Mouse (Mus musculus) left cerebral cortex, postnatal 25 days (tissue): Measurements from ENCODE around the gene Dhh. TPM values are rescaled to one million over a fixed set of nuclear protein-coding genes. Genes with fewer than 3 reads are reported as not detected.

Experiments
- DNase-seq, 2 experiments: peaks; one replicate each; pipeline ENCODE4 v3.0.0; 2022; ENCODE audit warnings: low spot score in 2 of 2, mixed read lengths in 1 of 2
- intact Hi-C: fragments of 180-260 bp; cut with DNase I; formaldehyde crosslinking; loops from one replicate; pipeline ENCODE4 v1.15.1; 2025
- total RNA-seq, 2 experiments: library from RNA; stranded (reverse); gene quantifications; 2 replicates each; pipeline ENCODE4 v1.2.3; 2021

The Dhh gene
- total RNA-seq, 2 experiments from 2014 or later = 0.37 to 0.41 TPM

DNA sequence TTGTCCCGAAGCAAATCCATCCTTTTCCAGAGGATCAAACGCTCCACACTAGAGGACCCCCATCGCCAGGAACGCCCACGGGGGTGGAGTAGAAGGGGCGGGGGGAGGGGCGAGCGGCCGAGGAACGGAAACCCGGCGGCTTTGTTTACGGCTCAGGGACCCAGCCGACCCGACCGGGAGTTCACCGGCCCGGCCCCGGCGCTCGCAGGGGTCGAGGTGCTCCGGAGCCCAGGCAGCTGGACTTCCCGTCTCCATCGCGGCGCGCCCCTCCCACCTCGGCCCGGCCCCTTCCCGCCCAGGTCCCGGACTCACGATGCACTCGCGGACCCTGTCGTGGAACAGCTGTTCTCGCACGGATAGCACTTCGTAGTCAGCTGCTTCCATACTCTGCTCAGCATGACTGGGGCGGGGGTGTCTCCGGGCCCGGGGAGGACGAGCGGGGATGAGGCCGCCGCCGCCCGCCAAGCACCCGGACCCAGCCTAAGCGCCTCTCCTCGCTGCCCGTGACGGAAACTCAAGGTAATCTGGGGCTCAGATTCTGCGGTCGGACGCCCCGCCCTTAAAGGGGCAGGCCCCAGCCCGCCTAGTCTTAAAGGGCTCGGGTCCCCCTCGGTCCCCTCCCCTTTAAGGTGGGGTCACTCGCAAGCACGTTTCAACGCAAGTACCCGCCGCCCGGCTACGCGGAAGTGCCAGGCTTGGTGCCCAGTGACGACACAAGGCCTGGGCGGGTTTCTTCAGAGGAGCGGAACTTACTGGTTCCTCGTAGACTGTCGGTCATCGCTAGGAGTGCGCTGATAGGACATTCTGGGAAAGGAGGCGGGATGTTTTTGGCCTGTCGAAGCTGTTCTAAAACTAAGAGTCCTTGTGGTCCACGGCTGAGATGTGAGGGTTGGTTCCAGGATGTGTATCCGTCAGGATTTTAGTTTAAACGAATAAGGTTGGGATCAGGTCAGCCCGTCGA, 19.5 kb upstream of the Dhh start, which contains the start of gene Lmbr1l:
Gene Lmbr1l (minus strand): TSS at position 694 of the 961 bp plus-strand sequence.
- intact Hi-C loops = loop anchor here (2.0 kb wide), 1 partner anchor 37 kb away; no protein-coding TSS in a partner anchor
- peak; percentile 99 to 100 for DNase-seq

DNA sequence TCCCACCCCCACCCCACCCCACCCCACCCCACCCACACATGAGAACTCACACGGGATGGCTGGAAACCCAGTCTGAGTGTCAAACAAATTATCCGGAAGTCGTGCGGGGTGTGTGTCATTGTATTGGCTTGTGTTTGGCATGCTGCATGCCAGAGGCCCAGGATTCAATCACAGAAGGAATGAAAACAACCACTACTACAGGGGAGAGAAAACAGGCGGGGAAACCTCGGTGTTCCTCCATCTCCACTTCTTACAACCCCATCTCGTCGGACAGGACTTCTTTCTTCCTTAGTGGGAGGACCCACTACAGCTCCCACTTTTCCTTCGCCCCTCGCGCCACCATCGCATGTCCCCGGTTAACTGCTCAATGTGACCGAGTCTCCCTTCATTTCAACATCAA, 18.8 kb upstream of the Dhh start:
- intact Hi-C loops = no loop called here
- DNase-seq = no peak

DNA sequence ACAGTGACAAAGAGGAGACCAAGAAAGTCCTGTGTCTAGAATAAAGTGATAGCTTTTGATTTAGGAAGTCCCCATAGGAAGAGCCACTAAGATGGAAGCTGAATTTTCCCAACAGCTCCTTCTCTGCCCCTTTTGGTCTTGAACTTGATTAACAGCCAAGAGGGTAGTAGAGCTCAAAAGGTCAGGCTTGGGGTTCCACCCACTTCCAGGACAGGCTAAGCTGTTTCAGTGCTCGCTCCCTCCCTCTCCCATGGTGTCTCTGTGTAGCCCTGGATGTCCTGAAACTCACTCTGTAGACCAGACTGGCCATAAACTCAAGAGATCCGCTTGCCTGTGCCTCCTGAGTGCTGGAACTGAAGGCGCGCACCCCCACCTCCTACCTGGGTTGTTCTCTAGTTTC, 17.7 kb upstream of the Dhh start:
- no peak for DNase-seq
- intact Hi-C loops = no loop called here

DNA sequence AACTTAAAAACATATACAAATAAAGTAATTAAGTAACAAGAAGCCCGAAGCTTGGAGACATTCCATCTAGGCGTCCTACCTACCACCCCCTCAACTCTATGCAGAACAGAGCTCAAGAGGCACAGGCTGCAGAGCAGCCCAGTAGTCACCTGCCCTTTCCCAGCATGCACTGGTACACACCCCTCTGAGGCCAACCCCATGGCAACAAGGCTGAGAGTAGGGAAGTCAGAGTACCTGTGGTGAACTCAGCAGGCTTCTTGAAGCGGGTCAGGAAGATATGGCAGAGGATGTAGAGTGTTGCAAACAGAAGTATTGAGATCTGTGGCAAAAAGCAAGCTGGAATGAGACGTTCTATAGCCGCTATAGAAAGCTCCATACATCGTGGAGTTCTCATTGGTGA, 16.6 kb upstream of the Dhh start:
- no peak for DNase-seq
- intact Hi-C loops = no loop called here

DNA sequence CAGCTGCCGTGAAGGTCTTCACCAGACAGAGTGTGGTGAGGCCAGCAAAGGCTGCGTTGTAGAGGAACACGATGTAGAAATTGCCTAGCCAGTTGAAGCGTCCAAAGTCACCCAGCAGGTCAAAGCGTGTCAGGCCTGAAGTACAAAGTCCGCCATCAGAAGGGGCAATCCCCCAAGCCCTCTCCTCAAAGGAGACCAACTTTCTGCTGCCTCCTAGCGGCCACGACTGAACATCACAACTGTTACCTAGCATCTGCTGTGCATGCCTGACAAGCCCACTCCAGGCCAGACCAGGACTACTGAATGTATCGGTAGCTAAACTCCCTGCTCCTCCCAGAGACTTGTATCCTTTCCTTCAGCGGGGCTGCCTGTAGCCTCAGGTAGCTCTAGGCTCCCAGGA, 6.4 kb upstream of the Dhh start:
- intact Hi-C loops = no loop called here
- DNase-seq = no peak

DNA sequence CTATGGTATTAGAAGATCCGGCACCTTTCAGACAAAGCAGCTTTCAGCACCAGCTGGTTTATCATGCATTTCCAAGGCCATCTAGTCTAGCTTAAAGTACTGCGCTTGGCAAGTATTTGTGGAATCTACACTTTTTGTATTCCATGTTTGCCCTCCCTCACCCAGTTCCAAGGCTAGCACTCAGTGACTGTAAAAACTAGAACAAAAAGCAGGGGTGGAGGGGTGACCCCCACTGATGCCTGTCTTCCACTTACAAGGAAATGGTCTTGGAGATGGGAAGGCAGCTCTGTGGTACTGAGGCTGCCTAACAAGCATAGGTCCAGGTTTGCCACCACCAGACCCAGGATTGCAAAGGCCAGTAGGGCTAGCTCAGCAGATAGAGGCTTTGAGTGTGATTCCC, 4.3 kb upstream of the Dhh start:
- intact Hi-C loops = no loop called here
- no peak for DNase-seq

DNA sequence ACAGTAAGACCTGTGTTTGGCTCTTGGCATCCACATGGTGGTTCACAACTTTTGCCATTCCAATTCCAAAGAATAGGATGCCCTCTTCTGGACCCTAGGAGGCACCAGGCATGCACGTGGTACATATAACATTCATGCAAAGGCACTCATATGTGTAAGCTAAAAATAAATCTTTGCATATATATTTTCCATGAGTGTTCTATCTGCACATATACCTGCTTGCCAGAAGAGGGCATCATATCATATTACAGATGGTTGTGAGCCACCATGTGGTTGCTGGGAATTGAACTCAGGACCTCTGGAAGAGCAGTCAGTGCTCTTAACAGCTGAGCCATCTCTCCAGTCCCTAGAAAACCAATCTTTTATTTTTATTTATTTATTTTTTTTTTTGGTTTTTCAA, 3.2 kb upstream of the Dhh start:
- no peak for DNase-seq
- intact Hi-C loops = no loop called here

DNA sequence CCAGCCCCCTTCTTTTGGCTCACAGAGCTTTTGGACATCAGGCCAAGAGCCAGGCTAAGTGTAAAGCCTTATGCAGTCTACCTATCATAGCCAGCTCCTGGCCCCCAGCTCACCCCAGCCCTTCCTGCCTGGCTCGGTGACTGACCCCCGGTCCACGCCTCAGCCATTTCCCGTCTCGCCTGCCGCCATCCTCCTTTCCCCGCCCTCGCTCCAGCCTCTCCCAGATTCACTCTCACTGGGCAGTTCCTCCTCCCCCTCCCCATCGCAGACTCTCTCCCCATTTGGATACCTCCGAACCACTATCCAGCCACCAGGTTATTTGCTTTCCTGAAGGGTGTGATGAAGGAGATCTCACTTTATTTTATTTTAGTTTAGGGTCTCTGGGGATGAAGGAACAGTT, 845 bp downstream of the Dhh start:
- no peak for DNase-seq
- intact Hi-C loops = no loop called here

DNA sequence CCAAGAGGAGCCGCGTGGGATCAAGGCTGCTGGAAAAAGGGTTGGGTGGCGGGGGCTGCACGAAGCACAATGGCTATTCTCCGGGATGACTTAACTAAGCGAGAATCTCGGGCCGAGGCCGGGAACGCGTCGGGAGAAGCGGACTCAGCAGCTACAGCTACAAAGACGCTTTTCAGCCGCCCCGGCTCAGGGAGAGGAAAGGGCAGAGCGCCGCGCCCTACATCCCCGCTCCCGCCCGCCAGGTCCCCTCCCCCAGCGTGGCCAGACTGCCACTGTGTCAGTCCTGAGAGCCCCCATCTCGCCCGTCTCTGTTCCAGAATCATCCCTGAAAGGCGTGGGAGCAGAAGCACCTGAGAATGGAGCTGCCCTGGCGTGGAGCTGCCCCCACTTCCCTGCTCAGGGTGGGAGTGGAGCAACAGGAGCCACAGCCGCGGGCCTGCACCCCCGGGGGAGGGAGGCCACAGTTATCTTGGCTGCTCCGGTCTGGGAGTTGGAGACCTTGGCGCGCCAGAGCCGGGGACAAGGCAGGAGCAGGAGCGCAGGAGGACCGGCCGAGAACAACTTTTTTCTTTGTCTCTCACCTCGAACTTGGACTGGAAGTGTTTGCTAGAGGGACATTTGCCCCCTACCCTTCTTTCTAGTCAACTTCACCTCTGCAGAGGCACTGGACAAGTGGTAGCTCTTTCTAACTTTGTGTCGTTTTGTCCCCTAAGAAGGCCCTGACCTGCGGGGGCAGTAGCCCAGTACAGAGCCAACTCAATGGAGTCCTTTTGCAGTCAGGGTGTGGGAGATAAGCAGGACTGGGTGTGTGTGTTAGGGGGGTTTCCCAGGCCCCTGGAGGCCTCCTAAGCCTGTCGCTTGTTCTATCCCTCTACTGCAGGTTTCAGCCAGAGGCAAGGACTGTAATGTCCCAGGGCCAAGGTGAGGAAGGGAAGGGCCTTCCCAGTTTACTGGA, 2.4 kb downstream of the Dhh start:
- no peak for DNase-seq
- intact Hi-C loops = no loop called here

DNA sequence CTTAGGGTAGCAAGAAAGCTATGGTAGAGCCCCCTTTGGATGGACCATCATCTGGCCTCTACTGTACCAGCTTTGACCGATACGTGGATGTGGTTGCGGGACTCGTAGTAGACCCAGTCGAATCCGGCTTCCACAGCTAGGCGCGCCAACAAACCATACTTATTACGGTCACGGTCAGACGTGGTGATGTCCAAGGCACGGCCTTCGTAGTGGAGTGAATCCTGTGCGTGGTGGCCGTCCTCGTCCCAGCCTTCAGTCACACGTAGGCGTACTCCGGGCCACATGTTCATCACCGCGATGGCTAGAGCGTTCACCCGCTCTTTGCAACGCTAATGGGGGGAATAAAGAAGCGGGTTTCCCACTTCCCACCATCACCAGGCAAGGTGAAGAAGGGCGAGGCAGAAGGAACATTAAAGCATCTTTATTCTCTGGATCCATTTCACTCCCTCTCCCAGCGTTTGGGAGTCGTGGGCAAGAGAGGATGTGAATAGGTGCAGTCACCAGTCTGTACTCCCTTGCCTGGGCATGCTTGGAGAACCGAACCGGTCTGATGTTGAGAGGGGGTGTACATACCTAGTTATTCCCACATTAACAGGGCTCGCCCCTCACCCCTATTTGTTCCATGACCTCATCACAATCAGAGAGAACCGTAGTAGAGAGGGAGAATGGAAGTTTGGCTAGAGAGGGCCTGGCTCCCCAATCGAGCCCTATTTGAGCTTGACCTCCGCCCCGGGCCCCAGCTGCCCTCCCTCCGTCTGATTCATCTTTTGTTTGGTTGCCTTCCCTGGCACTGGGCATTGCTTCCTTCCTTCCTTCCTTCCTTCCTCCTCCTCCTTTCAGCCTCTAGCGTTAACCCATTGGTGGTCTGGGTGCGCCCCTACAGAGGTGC, 3.4 kb downstream of the Dhh start:
- no peak for DNase-seq
- intact Hi-C loops = no loop called here

DNA sequence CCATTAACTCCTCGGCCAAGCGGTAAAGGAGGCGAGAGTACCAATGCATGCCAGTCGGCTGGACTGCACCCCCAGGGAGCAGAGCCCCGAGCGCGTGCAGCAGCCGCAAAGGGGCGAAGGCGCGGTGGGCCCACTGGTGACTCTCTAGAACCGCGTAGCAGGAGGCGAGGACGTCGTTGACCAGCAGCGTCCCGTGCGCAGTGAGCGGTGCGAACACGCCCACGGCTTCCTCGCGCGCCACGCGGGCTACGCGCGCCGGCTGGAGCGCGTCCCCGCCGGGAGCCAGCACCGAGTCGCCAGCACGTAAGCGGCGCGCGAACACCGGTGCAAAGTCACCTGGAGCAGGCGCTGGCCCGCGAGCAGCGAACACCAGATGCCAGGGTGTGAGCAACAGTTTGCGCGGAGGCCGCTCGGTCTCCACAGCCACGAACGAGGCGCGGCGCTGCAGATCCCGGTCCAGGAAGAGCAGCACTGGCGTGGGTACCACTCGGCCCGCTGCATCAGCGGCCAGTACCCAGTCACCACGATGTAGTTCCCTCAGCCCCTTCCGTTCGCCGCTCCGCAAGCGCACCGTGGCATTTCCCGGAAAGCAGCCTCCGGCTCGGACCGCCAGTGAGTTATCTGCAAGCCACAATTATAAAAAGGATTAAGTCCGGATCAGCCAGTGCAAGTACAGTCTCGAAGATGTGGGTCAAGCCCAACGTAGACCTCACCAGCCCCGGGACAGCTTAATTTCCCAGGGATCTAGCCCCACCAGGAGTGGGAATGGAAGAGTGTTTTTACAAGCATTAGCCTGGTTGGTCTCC, 4.2 kb downstream of the Dhh start, which contains the start of gene Rhebl1:
Gene Rhebl1 (minus strand): TSS at position 601 of the 806 bp plus-strand sequence.
- peak; percentile 49 to 59 for DNase-seq
- intact Hi-C loops = loop anchor here (2.0 kb wide), 1 partner anchor 35 kb away; no protein-coding TSS in a partner anchor

DNA sequence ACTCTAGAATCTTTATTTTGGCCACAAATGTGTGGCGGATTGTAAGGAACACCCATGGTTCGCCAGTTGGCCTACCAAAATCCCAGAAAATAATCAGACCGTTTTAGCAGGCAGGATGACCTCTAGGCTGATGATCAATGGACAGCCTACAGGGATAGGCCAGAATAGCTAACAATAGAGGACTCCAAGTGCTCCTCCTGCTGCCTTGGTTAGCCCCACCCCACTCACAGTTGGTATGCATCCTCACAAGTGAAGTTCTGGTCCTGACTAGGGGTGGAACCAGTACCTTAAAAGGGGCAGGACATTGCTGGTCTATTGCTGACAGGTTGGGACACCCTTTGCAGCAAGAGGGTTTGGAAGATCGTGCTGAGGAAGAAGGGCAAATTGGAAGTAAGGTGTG, 5.3 kb downstream of the Dhh start:
- intact Hi-C loops = loop anchor here (2.0 kb wide), 1 partner anchor 36 kb away; no protein-coding TSS in a partner anchor

DNA sequence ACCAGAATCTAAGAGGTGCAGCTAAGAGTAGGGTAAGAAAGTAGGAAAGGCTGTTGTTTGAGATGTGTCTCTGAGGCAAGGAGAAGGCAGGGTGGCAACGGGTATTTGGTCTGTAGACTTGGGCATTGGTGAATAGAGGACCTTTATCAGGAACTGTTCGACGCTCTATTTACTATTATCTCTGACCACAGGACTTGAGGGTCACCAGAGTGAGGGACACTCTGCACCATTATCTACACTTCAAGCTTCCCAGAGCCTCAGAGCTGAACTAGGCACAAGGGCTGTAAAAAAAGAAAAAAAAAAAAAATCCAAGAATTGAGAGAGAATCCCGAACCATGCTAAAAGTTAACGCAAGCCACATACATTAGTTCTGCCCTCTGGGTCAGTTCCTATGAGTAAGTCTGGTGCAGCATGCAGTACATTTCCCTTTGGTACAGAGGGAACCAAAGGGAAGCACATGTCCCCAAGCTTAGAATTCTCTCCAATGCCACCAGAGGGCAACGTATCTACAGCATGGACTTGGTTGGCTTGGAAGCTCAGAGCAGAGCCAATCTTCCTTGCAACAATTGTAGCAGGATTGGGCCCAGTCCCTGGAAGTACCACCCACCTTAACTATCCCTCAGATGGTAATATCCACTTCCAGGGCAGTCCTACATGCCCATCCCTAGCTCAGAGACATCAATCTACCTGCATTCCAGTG, 6.3 kb downstream of the Dhh start:
- intact Hi-C loops = loop anchor here (1.0 to 2.0 kb wide), 2 partner anchors 37 to 102 kb away; no protein-coding TSS in a partner anchor
- DNase-seq = peak; percentile 64 to 83

More for the DNA sequence above, 5.3 kb downstream of the Dhh start:
- no peak for DNase-seq

DNA sequence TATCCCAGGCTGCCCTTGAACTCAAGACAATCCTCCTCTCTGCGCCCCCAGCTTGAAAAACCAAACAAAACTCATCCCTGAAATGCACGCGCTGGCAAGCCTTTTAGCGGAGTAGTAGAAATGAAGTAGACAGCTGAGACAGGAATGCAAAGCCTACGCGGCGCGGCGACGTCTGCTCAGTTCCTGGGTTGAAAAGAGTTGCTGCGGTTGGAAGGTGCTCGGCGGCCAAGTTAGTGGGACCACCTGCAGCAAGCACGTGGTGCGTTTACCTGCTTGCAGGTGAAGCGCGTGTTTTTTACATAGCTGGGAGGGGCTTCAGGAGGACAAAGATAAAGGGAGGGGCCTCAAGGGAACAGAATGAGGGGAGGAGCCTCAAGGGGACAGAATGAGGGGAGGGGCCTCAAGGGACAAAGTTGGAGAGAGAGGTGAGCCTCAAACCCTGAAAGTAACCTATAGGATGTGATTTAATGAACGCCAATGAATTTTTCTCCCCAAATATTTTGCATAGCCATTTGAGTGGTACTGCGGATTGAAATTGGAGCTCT, 7.1 kb downstream of the Dhh start:
- DNase-seq = no peak
- intact Hi-C loops = no loop called here

DNA sequence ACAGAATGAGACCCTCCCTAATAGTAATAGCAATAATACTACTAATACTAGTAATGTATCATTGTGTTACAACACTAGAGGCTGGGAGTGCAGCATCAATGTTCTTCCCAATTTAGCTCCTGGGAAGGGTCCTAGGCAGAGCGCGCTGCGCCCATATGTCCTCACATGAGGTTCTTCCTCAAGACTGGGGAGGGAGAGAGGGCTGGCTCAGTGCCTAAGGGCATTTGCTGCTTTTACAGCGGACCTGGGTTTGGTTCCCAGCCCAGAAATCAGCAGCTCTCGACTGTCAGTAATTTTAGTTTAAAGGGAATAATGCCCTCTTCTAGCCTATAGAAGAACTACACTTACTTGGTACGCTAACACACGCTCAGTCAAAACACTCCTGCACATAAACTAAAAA, 10.8 kb downstream of the Dhh start:
- intact Hi-C loops = loop anchor here (10.0 kb wide), 1 partner anchor 207 kb away; the partner anchor contains the start of gene Dnajc22
- DNase-seq = no peak

DNA sequence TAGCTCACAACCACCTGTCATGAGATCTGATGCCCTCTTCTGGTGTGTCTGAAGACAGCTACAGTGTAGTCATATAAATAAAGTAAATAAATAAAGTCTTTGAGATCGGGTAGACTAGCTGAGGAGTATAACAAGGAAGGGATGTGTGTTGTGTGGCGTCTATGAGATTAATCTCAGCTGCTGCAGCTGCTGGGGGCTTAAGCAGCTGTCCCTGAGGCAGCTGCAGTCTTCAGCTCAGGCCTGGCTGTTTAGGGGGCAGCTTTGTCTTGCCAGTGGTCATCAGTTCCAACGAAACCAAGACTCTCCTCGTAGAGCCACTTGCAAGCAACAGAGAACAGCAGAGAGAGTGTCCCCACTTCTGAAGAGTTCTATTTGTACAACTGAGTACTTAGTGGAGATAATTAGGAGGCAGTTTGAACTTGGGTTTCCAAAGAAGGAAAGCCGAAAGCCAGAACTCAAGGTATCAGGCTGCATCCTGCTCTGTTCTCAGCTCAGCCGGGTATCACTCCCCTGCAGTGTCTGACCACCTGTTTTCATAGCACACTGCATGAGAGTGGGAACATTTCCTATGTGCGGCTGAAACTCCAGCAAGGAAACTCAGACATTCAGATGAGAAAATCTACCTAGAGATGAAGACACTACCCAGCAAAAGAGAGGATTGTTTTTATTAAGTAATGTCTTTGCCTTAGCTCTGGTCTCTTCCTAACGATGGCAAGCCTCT, 11.5 kb downstream of the Dhh start:
- no peak for DNase-seq
- intact Hi-C loops = loop anchor here (10.0 kb wide), 1 partner anchor 208 kb away; the partner anchor contains the start of gene Dnajc22
